Mouse (Mus musculus) kidney, adult 2 months (tissue): ENCODE data around the gene Plch2.

Experiments used
- CTCF ChIP-seq: fragments of 200-500 bp; conservative IDR thresholded peaks from 2 replicates; pipeline ENCODE4 v1.5.1; 2011; ENCODE audit warnings: low read depth, mild to moderate bottlenecking, control low read depth, low read length, moderate library complexity, mixed read lengths; ENCODE audit not compliant: insufficient read depth, insufficient read length
- POLR2A ChIP-seq: fragments of 200-500 bp; IDR thresholded peaks from one replicate; pipeline ENCODE4 v1.6.1; 2011; ENCODE audit warnings: low read depth, low read length, control low read depth

DNA sequence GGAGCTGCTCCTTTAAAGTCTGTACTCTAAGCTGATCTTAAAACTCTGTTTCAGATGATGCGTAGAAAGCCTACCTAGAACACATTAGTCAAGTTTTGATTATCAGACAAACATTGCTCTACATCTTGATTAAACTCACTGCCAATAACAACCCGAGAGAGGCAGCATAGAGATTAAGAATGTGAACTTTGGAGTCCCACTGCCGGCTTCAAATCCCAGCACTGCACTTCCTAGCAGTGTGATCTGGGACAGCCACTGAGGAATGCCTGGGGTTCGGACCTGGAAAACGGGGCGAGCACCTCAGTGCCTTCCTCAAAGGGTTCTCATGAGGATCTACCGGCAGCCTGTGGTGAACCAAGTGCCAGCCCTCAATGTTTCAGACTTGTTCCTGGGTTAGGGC is 27.8 kb upstream of the Plch2 start:
- TF ChIP-seq CTCF (no peak), POLR2A (no peak)
